Mouse (Mus musculus) adrenal gland, adult (tissue): ENCODE results near the gene Mrm2.

Experiments
- DNase-seq, 2 experiments: peaks; one replicate each; pipeline ENCODE4 v3.0.0; 2022 to 2023; ENCODE audit warnings: low spot score in 1 of 2; ENCODE audit not compliant: inconsistent age in 2 of 2

Mrm2 gene

GRCm38 (mm10) chr5:140345244-140345643, 13.5 kb upstream of the Mrm2 start:
- DNase-seq, result no peak

GRCm38 (mm10) chr5:140342880-140343279, 11.2 kb upstream of the Mrm2 start:
- no peak for DNase-seq

- no peak for DNase-seq
These were observed 8.1 kb upstream of the Mrm2 start for GRCm38 (mm10) chr5:140339836-140340235.

- DNase-seq, result no peak
These were observed 7.1 kb upstream of the Mrm2 start for GRCm38 (mm10) chr5:140338779-140339178.

GRCm38 (mm10) chr5:140336680-140337079, 5.0 kb upstream of the Mrm2 start:
- peak in 1 of 2 experiments; percentile 69 for DNase-seq

- peak in 1 of 2 experiments; percentile 46 for DNase-seq
These were observed 1.9 kb upstream of the Mrm2 start for GRCm38 (mm10) chr5:140333631-140334030.

GRCm38 (mm10) chr5:140332519-140332918, 821 bp upstream of the Mrm2 start:
- DNase-seq, result no peak

- DNase-seq, result peak in 1 of 2 experiments; percentile 21
These were observed 7.6 kb downstream of the Mrm2 start for GRCm38 (mm10) chr5:140324058-140324457.

GRCm38 (mm10) chr5:140321756-140322575, 9.7 kb downstream of the Mrm2 start:
- DNase-seq, result no peak

GRCm38 (mm10) chr5:140321042-140321755, 10.5 kb downstream of the Mrm2 start, which contains the start of the genes Mad1l1 and Nudt1:
Mad1l1 (minus strand) TSS chr5:140321552.
Nudt1 (plus strand) TSS chr5:140321656.
- peak; percentile 95 to 98 for DNase-seq

GRCm38 (mm10) chr5:140316716-140317115, 15.0 kb downstream of the Mrm2 start:
- DNase-seq, result no peak

- no peak for DNase-seq
These were observed 24.1 kb downstream of the Mrm2 start for GRCm38 (mm10) chr5:140307602-140308001.

- DNase-seq, result no peak
These were observed 25.7 kb downstream of the Mrm2 start for GRCm38 (mm10) chr5:140306016-140306415.

GRCm38 (mm10) chr5:140298291-140298690, 33.4 kb downstream of the Mrm2 start:
- no peak for DNase-seq

GRCm38 (mm10) chr5:140292152-140292551, 39.5 kb downstream of the Mrm2 start:
- peak; percentile 48 to 84 for DNase-seq

GRCm38 (mm10) chr5:140289161-140289560, 42.5 kb downstream of the Mrm2 start:
- no peak for DNase-seq

- no peak for DNase-seq
These were observed 43.4 kb downstream of the Mrm2 start for GRCm38 (mm10) chr5:140288287-140288686.

GRCm38 (mm10) chr5:140284761-140285160, 46.9 kb downstream of the Mrm2 start:
- no peak for DNase-seq

- no peak for DNase-seq
These were observed 47.7 kb downstream of the Mrm2 start for GRCm38 (mm10) chr5:140284011-140284410.

GRCm38 (mm10) chr5:140282900-140283299, 48.8 kb downstream of the Mrm2 start:
- no peak for DNase-seq

- peak in 1 of 2 experiments; percentile 55 for DNase-seq
These were observed 49.3 kb downstream of the Mrm2 start for GRCm38 (mm10) chr5:140282376-140282775.

GRCm38 (mm10) chr5:140280205-140280604, 51.5 kb downstream of the Mrm2 start:
- no peak for DNase-seq
